Mouse (Mus musculus): ENCODE data around the gene Rnf220. TPM values are rescaled to one million over a fixed set of nuclear protein-coding genes. Genes with fewer than 3 reads are reported as not detected.
A peak's percentile ranks its signal among the peaks of the same experiment; 100 is the strongest.

Gene Rnf220
- polyA plus RNA-seq, 1 experiment, result 217 TPM

DNA sequence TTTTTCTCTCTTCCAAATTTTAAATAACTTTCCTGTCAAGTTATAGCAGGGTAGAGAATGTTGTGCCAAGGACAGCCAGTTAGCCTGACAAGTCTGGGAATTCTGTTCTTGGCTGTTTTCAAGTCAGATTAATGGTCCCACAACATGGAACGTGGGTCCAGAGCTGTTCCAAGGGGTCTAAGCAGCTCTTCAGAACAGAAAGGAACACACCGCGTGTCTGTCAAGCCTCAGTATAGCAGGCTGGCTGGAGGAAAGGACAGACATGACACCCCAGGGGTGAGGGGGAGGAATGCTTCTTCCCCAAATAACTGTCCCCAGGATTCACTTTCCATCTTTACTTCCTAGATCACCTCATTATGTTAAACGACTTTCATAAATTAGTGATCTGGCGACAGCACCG is 5.0 kb downstream of the Rnf220 start:
- Histone ChIP-seq H3K27ac (ENCODE audit: insufficient read depth, low read length) (no peak overlapping the region), H3K4me3 (ENCODE audit: insufficient read depth, low read length) (no peak overlapping the region), H3K4me1 (ENCODE audit: control insufficient read depth, insufficient read depth, low read length) (no peaks in the 10 kb centered on the region)
- no peak for TF ChIP-seq CTCF (IDR thresholded peaks at IDR 0.05; ENCODE audit: extremely low read depth, insufficient read depth, low read length)
- no peak for TF ChIP-seq POLR2A (IDR thresholded peaks at IDR 0.05; ENCODE audit: extremely low read depth, insufficient read depth, low read length)

GRCm38 (mm10) chr4:117489975-117490374 is 6.9 kb downstream of the Rnf220 start:
- TF ChIP-seq POLR2A (IDR thresholded peaks at IDR 0.05; ENCODE audit: extremely low read depth, insufficient read depth, low read length), result no peak
- no peak for TF ChIP-seq CTCF (IDR thresholded peaks at IDR 0.05; ENCODE audit: extremely low read depth, insufficient read depth, low read length)
- no peak overlapping the region for H3K4me3 ChIP-seq (ENCODE audit: insufficient read depth, low read length)
- H3K27ac ChIP-seq (ENCODE audit: insufficient read depth, low read length), result no peak overlapping the region
- no peaks in the 10 kb centered on the region for H3K4me1 ChIP-seq (ENCODE audit: control insufficient read depth, insufficient read depth, low read length)

DNA sequence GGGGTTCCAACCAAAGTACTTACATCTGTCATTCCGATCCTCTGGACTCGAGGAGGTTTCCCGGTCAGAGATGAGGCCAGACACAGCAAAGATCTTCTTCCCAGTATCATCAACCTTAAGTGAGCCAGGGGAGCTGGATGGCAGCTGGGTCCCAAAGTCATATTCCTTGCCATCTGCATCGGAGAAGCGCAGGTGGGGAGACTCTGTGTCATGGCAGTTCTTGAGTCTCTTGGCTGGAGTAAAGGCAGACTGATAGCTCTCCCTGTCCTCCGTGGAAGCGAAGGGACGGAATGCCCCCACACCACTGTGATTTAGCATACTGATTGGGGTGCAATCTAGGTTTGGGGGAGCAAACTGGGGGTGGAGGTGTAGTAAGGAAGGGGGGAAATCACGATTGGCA is 7.3 kb downstream of the Rnf220 start:
- Histone ChIP-seq H3K4me3 (ENCODE audit: insufficient read depth, low read length) (no peak overlapping the region), H3K27ac (ENCODE audit: insufficient read depth, low read length) (no peak overlapping the region), H3K4me1 (ENCODE audit: control insufficient read depth, insufficient read depth, low read length) (no peaks in the 10 kb centered on the region)
- TF ChIP-seq POLR2A (IDR thresholded peaks at IDR 0.05; ENCODE audit: extremely low read depth, insufficient read depth, low read length) (no peak), CTCF (IDR thresholded peaks at IDR 0.05; ENCODE audit: extremely low read depth, insufficient read depth, low read length) (no peak)

DNA sequence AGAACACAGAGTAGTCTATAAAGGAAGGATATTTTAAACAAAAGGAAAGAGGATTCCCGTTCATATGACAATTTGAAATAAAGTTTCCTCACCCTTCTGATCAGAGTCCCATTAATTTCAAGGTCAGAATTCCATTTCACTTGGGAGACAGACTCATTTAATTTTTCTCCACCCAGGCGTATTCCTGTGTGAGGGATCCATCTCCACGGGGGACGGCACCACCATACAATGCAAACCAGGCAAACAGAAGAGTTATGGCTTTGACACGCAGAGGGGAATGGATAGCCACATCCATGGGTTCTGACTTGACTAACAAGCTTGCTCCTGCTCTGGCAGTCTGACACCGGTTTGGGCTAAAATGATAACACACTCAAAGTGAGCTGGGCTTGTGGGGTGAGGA is 9.4 kb downstream of the Rnf220 start:
- TF ChIP-seq POLR2A (IDR thresholded peaks at IDR 0.05; ENCODE audit: extremely low read depth, insufficient read depth, low read length), result no peak
- no peak for TF ChIP-seq CTCF (IDR thresholded peaks at IDR 0.05; ENCODE audit: extremely low read depth, insufficient read depth, low read length)
- H3K4me1 ChIP-seq (ENCODE audit: control insufficient read depth, insufficient read depth, low read length), result no peaks in the 10 kb centered on the region
- no peak overlapping the region for H3K27ac ChIP-seq (ENCODE audit: insufficient read depth, low read length)
- H3K4me3 ChIP-seq (ENCODE audit: insufficient read depth, low read length), result no peak overlapping the region

DNA sequence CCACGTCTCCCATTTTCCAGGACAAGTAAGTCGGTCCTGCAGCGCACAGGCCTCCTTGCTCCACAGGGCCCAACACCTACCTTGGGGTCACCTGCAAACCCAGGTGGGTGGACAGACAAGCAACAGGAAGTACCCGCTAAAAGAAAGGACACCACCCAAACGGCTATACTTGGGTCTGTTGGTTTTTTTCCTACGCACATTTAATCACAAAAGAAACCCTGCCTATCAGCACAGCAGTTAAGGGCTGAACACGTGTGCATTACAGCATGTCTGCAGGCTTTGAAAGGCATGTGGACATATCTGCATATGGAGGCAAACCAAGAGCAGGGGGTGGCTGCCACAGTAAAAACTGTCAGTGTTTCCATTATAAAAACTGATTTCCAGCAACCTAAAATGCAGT is 10.7 kb downstream of the Rnf220 start:
- no peak overlapping the region for H3K27ac ChIP-seq (ENCODE audit: insufficient read depth, low read length)
- no peaks in the 10 kb centered on the region for H3K4me1 ChIP-seq (ENCODE audit: control insufficient read depth, insufficient read depth, low read length)
- TF ChIP-seq POLR2A (IDR thresholded peaks at IDR 0.05; ENCODE audit: extremely low read depth, insufficient read depth, low read length) (no peak), CTCF (IDR thresholded peaks at IDR 0.05; ENCODE audit: extremely low read depth, insufficient read depth, low read length) (no peak)
- H3K4me3 ChIP-seq (ENCODE audit: insufficient read depth, low read length), result no peak overlapping the region

DNA sequence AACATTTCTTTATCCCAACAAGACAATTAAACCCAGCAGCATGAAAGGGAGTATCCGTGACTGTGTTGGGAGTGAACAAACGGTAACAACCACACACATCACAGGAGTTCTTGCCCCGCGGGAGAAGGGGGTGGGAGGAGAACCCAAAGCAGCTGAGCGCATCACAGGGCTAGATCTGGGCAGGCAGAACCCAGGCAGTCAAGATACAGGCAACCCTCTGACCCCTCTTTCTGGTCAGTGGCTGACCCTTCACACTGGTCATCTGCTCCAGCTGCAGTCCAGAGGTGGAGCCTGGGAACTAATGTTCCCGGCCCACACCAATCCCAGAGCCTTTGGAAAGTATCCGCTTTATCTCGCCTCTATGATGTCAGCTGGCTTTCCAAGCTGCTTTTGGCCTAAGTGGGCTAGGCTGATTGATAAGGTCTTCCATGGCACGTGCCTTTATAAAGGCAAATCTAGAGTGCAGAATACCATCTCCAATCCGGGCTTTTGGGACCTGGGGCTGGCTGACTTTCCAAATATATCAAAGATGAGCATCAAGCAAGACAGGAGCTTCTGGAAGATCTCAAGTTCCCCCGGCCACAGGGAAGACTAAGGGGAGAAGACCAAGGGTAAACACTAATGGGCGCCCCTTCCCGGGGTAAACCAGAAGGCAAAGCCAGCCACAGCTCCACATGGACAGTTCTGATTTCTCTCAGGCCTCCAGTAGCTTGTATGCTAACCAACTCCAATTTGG is 11.6 kb downstream of the Rnf220 start:
- Histone ChIP-seq H3K27ac (ENCODE audit: insufficient read depth, low read length) (no peak overlapping the region), H3K4me1 (ENCODE audit: control insufficient read depth, insufficient read depth, low read length) (no peaks in the 10 kb centered on the region), H3K4me3 (ENCODE audit: insufficient read depth, low read length) (peak overlapping the region; percentile 25; the same call in 1 of the 2 replicates)
- no peak for TF ChIP-seq POLR2A (IDR thresholded peaks at IDR 0.05; ENCODE audit: extremely low read depth, insufficient read depth, low read length)
- TF ChIP-seq CTCF (IDR thresholded peaks at IDR 0.05; ENCODE audit: extremely low read depth, insufficient read depth, low read length), result no peak

DNA sequence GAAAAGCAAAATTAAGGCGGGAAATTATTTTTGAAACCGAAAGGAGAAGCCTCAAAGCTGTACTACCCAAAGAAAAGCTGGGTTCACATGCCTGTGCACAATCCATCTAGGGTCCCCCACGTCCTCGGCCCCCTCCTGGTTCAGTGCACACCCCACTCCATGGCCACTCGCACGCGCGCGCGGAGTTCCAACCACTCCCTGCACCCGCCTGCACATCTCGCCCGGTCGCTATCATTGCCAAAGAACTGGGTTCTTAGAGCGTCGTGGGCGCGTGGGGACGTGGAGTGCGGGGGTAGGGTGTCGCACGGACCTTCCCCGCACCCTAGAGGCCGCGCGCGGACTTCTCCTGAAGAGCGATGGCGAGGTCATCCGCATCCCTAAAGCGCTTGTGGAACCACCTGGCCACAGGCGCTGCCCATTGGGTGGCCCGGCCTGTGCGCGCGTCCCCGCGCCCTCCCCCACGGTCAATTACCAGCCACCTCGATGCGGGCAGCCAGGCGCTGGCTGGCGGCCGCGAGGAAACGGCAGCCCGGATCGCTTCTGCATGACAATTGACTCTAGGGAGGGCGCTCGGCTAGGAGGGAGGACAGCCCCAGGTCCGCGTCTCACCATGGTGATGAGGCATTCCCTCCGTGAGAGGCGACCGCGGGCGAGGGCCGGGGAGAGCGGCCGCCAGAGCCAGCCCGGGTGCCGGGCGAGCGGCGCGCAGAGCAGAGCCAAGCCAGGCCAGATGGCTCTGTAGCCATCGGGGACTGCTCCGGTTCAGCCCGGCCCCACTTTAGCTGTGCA is 12.4 kb downstream of the Rnf220 start:
- Histone ChIP-seq H3K4me3 (ENCODE audit: insufficient read depth, low read length) (peak overlapping the region; percentile 25), H3K4me1 (ENCODE audit: control insufficient read depth, insufficient read depth, low read length) (no peaks in the 10 kb centered on the region), H3K27ac (ENCODE audit: insufficient read depth, low read length) (peak overlapping the region; percentile 3; the same call in 1 of the 2 replicates)
- TF ChIP-seq POLR2A (IDR thresholded peaks at IDR 0.05; ENCODE audit: extremely low read depth, insufficient read depth, low read length) (no peak), CTCF (IDR thresholded peaks at IDR 0.05; ENCODE audit: extremely low read depth, insufficient read depth, low read length) (no peak)

GRCm38 (mm10) chr4:117483931-117484255 is 13.0 kb downstream of the Rnf220 start:
- H3K4me1 ChIP-seq (ENCODE audit: control insufficient read depth, insufficient read depth, low read length), result no peaks in the 10 kb centered on the region
- H3K4me3 ChIP-seq (ENCODE audit: insufficient read depth, low read length), result peak overlapping the region; percentile 25
- TF ChIP-seq CTCF (IDR thresholded peaks at IDR 0.05; ENCODE audit: extremely low read depth, insufficient read depth, low read length), result no peak
- TF ChIP-seq POLR2A (IDR thresholded peaks at IDR 0.05; ENCODE audit: extremely low read depth, insufficient read depth, low read length), result no peak
- peak overlapping the region; percentile 3; the same call in 1 of the 2 replicates for H3K27ac ChIP-seq (ENCODE audit: insufficient read depth, low read length)

- TF ChIP-seq POLR2A (IDR thresholded peaks at IDR 0.05; ENCODE audit: extremely low read depth, insufficient read depth, low read length) (no peak), CTCF (IDR thresholded peaks at IDR 0.05; ENCODE audit: extremely low read depth, insufficient read depth, low read length) (no peak)
- Histone ChIP-seq H3K27ac (ENCODE audit: insufficient read depth, low read length) (no peak overlapping the region), H3K4me1 (ENCODE audit: control insufficient read depth, insufficient read depth, low read length) (no peaks in the 10 kb centered on the region)
These were observed 14.7 kb downstream of the Rnf220 start for GRCm38 (mm10) chr4:117482103-117482502.

More at GRCm38 (mm10) chr4:117482103-117482502, 14.7 kb downstream of the Rnf220 start:
- no peak overlapping the region for H3K4me3 ChIP-seq (ENCODE audit: insufficient read depth, low read length)

All from cortical plate, adult 2 months (tissue).